Mouse (Mus musculus) cortical plate, adult 2 months (tissue): ENCODE results near the gene Coro2b.

Experiments
- CTCF ChIP-seq: fragments of 200-500 bp; IDR thresholded peaks from 2 replicates; pipeline ENCODE4 v1.5.1; 2011; ENCODE audit warnings: mild to moderate bottlenecking, control low read depth, low read length; ENCODE audit not compliant: insufficient read depth; ENCODE audit errors: extremely low read depth
- POLR2A ChIP-seq: fragments of 200-500 bp; IDR thresholded peaks from 2 replicates; pipeline ENCODE4 v1.6.1; 2011; ENCODE audit warnings: mild to moderate bottlenecking, low read length, control low read depth; ENCODE audit not compliant: insufficient read depth; ENCODE audit errors: extremely low read depth

DNA sequence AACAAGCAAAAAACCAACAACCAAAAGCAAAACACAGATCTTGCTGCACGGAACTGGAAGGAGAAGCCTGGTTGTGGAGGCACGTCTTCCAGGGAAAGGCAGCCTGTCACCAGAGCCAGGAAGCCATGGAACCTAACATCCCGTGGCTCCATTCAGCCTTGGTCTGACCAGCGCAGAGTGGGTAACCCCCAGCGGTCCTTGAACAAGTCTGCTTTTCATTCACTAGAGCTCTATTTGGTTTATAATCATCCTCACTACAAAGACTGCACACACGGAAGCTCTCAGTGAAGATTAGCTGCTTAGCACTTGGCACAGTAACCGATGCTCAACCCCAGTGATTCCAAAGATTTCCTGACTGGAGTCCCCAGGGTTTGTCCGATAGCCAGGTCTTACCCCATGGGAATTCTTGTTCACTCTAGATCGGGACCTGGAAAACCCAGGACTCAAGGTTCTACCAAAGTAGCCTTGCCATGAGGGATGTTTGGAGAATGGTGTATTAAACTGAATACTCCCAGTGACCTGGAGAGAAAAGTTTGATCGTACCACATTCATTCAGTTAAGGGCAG, 154.2 kb downstream of the Coro2b start:
- TF ChIP-seq CTCF (no peak), POLR2A (no peak)
